Mouse (Mus musculus) cerebellum, adult 9-10 months (tissue): ENCODE results near the gene Mast4.
A peak's percentile ranks its signal among the peaks of the same experiment; 100 is the strongest.

Experiments
- DNase-seq: peaks from one replicate; pipeline ENCODE4 v3.0.0; 2022

Gene Mast4

GRCm38 (mm10) chr13:102852865-102853264 is 481.4 kb downstream of the Mast4 start:
- no peak for DNase-seq

GRCm38 (mm10) chr13:102851253-102851652 is 483.0 kb downstream of the Mast4 start:
- DNase-seq, result no peak

- no peak for DNase-seq
Observed at GRCm38 (mm10) chr13:102850594-102850993, 483.7 kb downstream of the Mast4 start.

- no peak for DNase-seq
Observed at GRCm38 (mm10) chr13:102849068-102849467, 485.2 kb downstream of the Mast4 start.

GRCm38 (mm10) chr13:102846473-102846872 is 487.8 kb downstream of the Mast4 start:
- no peak for DNase-seq

GRCm38 (mm10) chr13:102842715-102843114 is 491.6 kb downstream of the Mast4 start:
- no peak for DNase-seq

GRCm38 (mm10) chr13:102842237-102842636 is 492.1 kb downstream of the Mast4 start:
- DNase-seq, result no peak

GRCm38 (mm10) chr13:102839741-102840482 is 494.4 kb downstream of the Mast4 start:
- DNase-seq, result no peak

GRCm38 (mm10) chr13:102837427-102837826 is 496.9 kb downstream of the Mast4 start:
- DNase-seq, result no peak

GRCm38 (mm10) chr13:102835336-102835735 is 499.0 kb downstream of the Mast4 start:
- DNase-seq, result no peak

GRCm38 (mm10) chr13:102818287-102818686 is 516.0 kb downstream of the Mast4 start:
- no peak for DNase-seq

- DNase-seq, result no peak
Observed at GRCm38 (mm10) chr13:102816689-102817088, 517.6 kb downstream of the Mast4 start.

- DNase-seq, result no peak
Observed at GRCm38 (mm10) chr13:102815158-102815557, 519.1 kb downstream of the Mast4 start.

- DNase-seq, result peak; percentile 26
Observed at GRCm38 (mm10) chr13:102811129-102811832, 523.0 kb downstream of the Mast4 start.

GRCm38 (mm10) chr13:102806652-102807051 is 527.6 kb downstream of the Mast4 start:
- no peak for DNase-seq

- no peak for DNase-seq
Observed at GRCm38 (mm10) chr13:102805190-102805589, 529.1 kb downstream of the Mast4 start.

- DNase-seq, result no peak
Observed at GRCm38 (mm10) chr13:102803206-102803605, 531.1 kb downstream of the Mast4 start.

GRCm38 (mm10) chr13:102792157-102792556 is 542.1 kb downstream of the Mast4 start:
- no peak for DNase-seq

GRCm38 (mm10) chr13:102790601-102791155 is 543.6 kb downstream of the Mast4 start:
- DNase-seq, result peak; percentile 12

GRCm38 (mm10) chr13:102786666-102787230 is 547.5 kb downstream of the Mast4 start:
- no peak for DNase-seq

GRCm38 (mm10) chr13:102783531-102784310 is 550.6 kb downstream of the Mast4 start:
- no peak for DNase-seq

GRCm38 (mm10) chr13:102779275-102779674 is 555.0 kb downstream of the Mast4 start:
- DNase-seq, result no peak

GRCm38 (mm10) chr13:102778859-102779258 is 555.4 kb downstream of the Mast4 start:
- DNase-seq, result no peak
